Mouse (Mus musculus): ENCODE measurements around the gene Hs3st5.

The Hs3st5 gene

DNA sequence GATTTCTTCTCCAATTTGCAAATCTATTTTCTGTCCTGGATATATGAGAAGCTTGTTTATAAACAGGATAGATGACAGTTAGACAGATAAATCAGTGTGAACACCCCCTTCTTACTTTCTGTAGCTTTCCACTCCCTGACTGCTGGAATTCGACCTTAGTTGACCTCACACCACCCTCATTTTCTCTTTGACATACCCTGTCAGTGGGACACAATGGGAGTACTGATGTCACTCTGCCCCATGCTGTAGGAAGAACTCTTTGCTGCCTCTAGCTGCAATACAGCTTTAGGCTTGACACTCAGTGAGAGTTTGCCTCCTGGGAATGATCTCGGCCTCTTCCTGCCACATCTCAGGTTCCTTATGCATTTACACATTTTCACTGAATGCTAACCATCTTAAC is 297.1 kb downstream of the Hs3st5 start:
- DNase-seq (ENCODE audit: low read depth, low spot score) = no peak
- H3K27me3 ChIP-seq (ENCODE audit: control insufficient read depth, insufficient read depth, low read length, poor library complexity, severe bottlenecking) = no peaks in the 10 kb centered on the region; the same call in 1 of the 2 replicates
- H3K36me3 ChIP-seq (ENCODE audit: control insufficient read depth, insufficient read depth, low read length, poor library complexity, severe bottlenecking) = no peaks in the 10 kb centered on the region

DNA sequence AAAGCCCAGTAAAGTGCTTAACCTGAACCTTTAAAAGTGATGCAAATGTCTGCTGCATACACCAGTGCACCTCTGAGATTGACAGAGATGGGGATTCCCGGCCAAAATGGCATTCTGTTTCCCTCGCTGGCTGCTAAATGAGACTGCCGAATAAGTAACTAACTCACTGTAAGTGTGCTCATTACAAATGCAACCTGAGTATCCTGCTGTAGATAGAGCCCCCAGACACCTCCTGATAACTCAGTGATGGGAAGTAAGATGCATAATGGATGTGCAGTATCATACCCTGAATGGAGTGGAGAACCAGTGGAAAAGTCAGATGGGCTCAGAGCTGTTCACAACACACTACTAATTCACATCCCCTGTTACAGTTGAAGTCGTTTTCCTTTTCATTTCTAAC is 298.7 kb downstream of the Hs3st5 start:
- no peak for DNase-seq (ENCODE audit: low read depth, low spot score)
- no peaks in the 10 kb centered on the region; the same call in 1 of the 2 replicates for H3K27me3 ChIP-seq (ENCODE audit: control insufficient read depth, insufficient read depth, low read length, poor library complexity, severe bottlenecking)
- no peaks in the 10 kb centered on the region for H3K36me3 ChIP-seq (ENCODE audit: control insufficient read depth, insufficient read depth, low read length, poor library complexity, severe bottlenecking)

DNA sequence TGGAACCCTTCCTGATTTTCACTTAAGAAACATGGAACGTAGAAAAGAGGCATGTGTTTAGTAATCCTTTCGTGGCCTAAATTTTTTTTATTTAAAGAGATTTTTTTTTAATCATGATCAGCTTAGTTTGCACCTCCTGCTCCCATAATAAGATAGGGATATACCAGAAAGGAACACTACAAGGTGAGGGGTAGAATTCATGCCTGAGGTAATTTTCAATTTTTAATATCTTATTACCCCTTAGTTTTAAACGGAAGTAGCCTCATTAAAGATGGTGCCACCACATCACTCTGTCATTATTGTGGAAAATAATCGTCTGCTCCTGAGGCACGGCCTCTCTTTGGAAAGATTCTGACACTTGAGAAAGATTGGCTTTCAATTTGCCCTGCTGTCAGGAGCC is 299.2 kb downstream of the Hs3st5 start:
- H3K36me3 ChIP-seq (ENCODE audit: control insufficient read depth, insufficient read depth, low read length, poor library complexity, severe bottlenecking) = no peaks in the 10 kb centered on the region
- DNase-seq (ENCODE audit: low read depth, low spot score) = no peak
- H3K27me3 ChIP-seq (ENCODE audit: control insufficient read depth, insufficient read depth, low read length, poor library complexity, severe bottlenecking) = no peaks in the 10 kb centered on the region

DNA sequence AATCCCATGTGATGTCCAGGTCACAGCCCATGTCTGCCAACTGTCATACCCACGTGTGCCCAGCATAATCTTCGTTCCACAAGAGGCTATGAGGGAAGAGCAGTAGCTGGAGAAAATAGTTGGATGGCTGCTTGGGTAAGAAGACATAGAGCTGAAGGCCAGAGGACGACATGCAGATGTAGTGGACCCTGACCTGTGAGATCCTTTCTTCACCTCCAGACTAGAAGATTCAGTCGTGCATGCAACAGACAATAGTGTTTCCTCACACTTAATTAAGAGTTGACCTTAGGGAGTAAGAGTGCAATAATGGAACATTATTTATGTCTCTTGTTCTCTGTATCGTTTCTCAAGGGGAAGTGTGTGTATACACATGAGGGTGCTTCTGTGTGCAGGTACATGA is 300.4 kb downstream of the Hs3st5 start:
- DNase-seq (ENCODE audit: low read depth, low spot score) = no peak
- Histone ChIP-seq H3K36me3 (ENCODE audit: control insufficient read depth, insufficient read depth, low read length, poor library complexity, severe bottlenecking) (no peaks in the 10 kb centered on the region), H3K27me3 (ENCODE audit: control insufficient read depth, insufficient read depth, low read length, poor library complexity, severe bottlenecking) (no peaks in the 10 kb centered on the region)

DNA sequence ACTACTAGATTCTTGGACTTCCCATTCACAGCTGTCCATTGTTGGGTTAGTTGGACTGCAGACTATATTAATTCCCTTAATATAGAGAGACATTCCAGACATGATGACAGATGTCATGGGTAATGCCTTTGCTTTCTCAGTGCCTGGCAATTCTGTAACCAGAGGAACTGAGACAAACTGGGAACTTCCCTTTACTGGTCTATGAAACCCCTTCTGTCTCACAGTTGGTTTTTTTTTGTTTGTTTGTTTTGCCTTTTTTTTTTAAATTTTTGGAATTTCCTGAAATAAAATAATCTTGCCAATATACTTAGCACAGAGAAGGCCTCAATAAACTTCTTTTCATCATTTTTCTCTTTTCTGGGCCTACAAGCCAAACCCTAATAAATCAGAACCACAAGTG is 312.3 kb downstream of the Hs3st5 start:
- Histone ChIP-seq H3K27me3 (ENCODE audit: control insufficient read depth, insufficient read depth, low read length, poor library complexity, severe bottlenecking) (no peaks in the 10 kb centered on the region), H3K36me3 (ENCODE audit: control insufficient read depth, insufficient read depth, low read length, poor library complexity, severe bottlenecking) (no peaks in the 10 kb centered on the region)
- DNase-seq (ENCODE audit: low read depth, low spot score) = no peak

DNA sequence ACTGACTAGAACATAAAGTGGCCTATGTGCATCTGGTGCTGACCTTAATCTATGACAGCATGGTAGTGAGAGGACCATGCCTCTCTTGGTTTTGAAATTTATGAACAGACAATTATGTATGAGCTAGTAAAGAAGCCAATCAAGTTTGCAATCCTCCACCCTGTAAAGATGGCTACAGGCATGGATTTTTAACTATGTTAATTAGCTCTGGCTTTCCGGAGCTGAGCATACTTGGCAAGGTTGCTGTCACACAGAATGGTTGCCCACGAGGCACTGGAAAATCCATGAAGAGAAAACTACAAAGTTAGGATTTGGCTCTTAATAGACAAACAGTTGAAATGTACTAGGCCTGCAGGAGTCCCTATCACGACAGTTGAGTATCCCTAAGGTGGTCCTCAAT is 322.5 kb downstream of the Hs3st5 start:
- Histone ChIP-seq H3K27me3 (ENCODE audit: control insufficient read depth, insufficient read depth, low read length, poor library complexity, severe bottlenecking) (no peaks in the 10 kb centered on the region), H3K36me3 (ENCODE audit: control insufficient read depth, insufficient read depth, low read length, poor library complexity, severe bottlenecking) (no peaks in the 10 kb centered on the region)
- DNase-seq (ENCODE audit: low read depth, low spot score) = no peak

DNA sequence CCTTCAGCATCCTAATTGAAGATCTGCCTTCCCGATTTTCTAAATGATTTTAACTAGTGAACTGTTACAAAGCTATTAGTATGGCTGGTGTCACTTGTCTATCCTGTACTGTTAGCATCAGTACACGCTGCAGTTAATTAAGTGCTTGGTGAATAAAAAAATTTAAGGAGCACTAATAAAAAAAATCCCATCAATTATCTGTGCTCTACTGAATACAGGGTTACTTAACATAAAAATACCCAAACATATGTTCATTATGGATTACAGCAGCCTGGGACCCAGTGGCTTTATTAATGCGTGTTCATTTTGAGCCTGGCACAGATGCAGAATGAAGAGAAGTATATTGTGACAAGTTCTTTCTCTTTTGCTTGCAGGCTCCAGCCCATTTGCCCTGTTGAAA is 325.6 kb downstream of the Hs3st5 start:
- H3K36me3 ChIP-seq (ENCODE audit: control insufficient read depth, insufficient read depth, low read length, poor library complexity, severe bottlenecking) = no peaks in the 10 kb centered on the region
- H3K27me3 ChIP-seq (ENCODE audit: control insufficient read depth, insufficient read depth, low read length, poor library complexity, severe bottlenecking) = no peaks in the 10 kb centered on the region
- no peak for DNase-seq (ENCODE audit: low read depth, low spot score)

DNA sequence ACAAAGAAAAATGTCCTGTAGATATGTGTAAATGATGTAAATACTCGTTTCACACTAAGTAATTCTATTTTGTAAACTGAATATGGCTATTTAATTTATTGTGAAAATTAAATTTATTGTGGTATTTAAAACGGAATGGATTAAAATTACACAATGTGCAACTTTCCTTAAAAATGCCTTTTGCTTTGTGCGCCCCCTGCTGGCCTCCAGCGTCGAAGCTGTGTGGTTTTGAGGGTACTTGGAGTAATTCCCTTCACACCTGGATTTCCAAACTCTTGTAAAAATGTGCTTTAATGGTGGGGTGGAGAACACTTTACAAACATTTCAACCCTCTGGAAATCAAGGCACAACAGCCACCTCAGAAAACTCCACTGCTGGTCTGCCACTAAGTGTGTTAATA is 327.6 kb downstream of the Hs3st5 start:
- no peaks in the 10 kb centered on the region for H3K27me3 ChIP-seq (ENCODE audit: control insufficient read depth, insufficient read depth, low read length, poor library complexity, severe bottlenecking)
- DNase-seq (ENCODE audit: low read depth, low spot score) = no peak
- H3K36me3 ChIP-seq (ENCODE audit: control insufficient read depth, insufficient read depth, low read length, poor library complexity, severe bottlenecking) = no peaks in the 10 kb centered on the region

DNA sequence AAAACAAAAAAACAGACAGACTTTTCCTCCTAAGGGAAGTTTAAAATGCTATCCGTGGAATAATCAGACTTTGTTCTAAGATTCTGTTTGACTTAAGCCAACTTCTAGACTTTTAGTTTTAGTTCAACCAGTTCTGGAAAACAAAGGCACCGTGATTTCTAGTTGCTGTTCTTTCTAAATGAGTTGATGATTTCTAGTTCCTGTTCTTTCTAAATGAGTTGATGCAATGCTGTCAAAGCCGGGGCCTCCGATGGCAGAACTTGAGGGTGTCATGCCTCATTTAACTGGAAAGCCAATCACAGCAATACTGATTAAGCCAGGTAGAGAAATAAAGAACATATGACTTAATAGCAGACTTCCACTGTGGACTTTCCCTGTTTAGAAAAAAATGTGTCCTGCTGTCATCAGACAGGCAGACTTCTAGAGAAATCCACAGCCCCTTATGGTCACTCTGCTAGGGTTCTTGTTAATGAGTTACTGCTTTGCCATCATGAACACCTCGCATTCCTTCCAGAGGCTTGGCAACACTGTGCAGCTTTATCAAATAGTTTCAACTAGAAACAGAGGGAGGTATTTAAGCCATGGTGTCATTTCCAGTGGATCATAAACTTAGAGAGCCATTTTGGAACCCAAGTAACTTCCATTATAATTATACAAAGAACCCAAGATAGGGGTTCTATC is 329.4 kb downstream of the Hs3st5 start:
- DNase-seq (ENCODE audit: low read depth, low spot score) = no peak
- Histone ChIP-seq H3K36me3 (ENCODE audit: control insufficient read depth, insufficient read depth, low read length, poor library complexity, severe bottlenecking) (no peaks in the 10 kb centered on the region), H3K27me3 (ENCODE audit: control insufficient read depth, insufficient read depth, low read length, poor library complexity, severe bottlenecking) (no peaks in the 10 kb centered on the region)

DNA sequence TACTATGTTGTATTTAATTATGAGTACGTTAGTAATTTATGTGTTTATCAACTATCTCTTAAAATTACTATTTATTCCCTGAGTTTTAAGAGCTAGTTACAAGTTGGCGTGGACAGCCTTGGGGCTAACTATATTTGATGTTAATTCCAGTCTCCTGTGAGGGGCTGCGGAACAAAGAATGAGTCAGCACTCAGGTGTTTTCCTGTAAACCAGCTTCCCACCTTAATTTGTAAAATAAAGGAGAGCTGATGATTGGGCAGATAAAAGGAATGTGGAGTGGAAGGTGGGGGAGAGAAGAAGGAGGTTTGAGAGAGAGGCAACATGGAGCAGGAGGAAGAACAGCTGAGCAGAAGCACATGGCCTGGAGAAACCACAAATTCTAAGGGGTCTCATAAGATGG is 343.6 kb downstream of the Hs3st5 start:
- H3K36me3 ChIP-seq (ENCODE audit: control insufficient read depth, insufficient read depth, low read length, poor library complexity, severe bottlenecking) = no peaks in the 10 kb centered on the region
- H3K27me3 ChIP-seq (ENCODE audit: control insufficient read depth, insufficient read depth, low read length, poor library complexity, severe bottlenecking) = no peaks in the 10 kb centered on the region
- DNase-seq (ENCODE audit: low read depth, low spot score) = no peak

DNA sequence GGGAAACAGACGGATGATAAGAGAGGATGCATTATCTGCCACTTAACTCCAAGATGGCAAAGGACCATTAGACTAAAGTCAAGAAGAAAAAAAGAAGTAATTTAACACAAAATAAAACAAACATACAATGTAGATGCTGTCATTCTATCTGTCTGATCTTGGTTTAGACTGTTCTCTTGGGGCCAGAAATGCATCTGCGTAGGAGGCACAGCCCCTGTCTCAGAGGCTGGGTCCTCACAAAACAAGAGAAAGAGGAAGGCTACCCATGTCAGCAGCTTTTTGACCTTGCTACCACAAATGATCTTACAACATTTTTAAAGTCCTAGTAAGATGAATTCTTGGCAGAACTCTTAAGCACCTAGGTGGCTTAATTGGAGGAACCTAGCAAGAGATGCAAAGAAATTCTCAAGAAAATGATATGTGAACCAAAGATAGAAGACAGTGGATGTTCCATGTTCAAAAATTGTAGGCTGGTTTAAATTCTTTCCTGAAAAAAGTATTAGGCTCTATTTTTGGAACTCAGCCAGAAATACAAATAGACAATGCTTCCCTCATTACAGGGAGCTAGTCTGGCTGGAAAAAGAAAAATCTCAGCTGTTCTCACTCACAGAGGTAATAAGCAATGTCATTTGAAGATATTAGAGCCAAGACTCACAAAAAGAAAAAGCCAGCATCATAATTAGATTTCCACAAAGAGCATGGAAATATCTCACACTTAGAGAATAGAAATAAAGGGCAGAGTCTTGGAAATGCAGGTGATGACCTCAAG is 355.7 kb downstream of the Hs3st5 start:
- no peak for DNase-seq (ENCODE audit: low read depth, low spot score)

More for the DNA sequence above, 355.7 kb downstream of the Hs3st5 start:
- no peaks in the 10 kb centered on the region for H3K27me3 ChIP-seq (ENCODE audit: control insufficient read depth, insufficient read depth, low read length, poor library complexity, severe bottlenecking)
- no peaks in the 10 kb centered on the region for H3K36me3 ChIP-seq (ENCODE audit: control insufficient read depth, insufficient read depth, low read length, poor library complexity, severe bottlenecking)

Measured in splenic B cell, adult 2 months (primary cell).